Mouse (Mus musculus) ovary, postnatal 10 days (tissue): ENCODE measurements at regions not wholly inside any gene's neighbourhood (a gene's known extent, or its start where the extent isn't known, plus 50 kb on each side); places are given as distances from the start of the nearest gene placed in this dataset.

Experiments
- DNase-seq: peaks from one replicate; pipeline ENCODE4 v3.0.0; 2022; ENCODE audit warnings: low spot score

- no peak for DNase-seq
Observed at GRCm38 (mm10) chr3:58146762-58147161, 267.8 kb upstream of the Tsc22d2 start.

- DNase-seq: no peak
Observed at GRCm38 (mm10) chr3:58153141-58153540, 261.4 kb upstream of the Tsc22d2 start.

- no peak for DNase-seq
Observed at GRCm38 (mm10) chr3:58153874-58154756, 260.4 kb upstream of the Tsc22d2 start.

GRCm38 (mm10) chr3:58159384-58159783 lies 255.1 kb upstream of the Tsc22d2 start:
- DNase-seq: no peak

- DNase-seq: no peak
Observed at GRCm38 (mm10) chr3:58162238-58162637, 252.3 kb upstream of the Tsc22d2 start.

GRCm38 (mm10) chr3:58163806-58164205 lies 250.7 kb upstream of the Tsc22d2 start:
- peak; percentile 51 for DNase-seq

- DNase-seq: no peak
Observed at GRCm38 (mm10) chr3:58166628-58167027, 247.9 kb upstream of the Tsc22d2 start.

GRCm38 (mm10) chr3:58167121-58167520 lies 247.4 kb upstream of the Tsc22d2 start:
- no peak for DNase-seq

- no peak for DNase-seq
Observed at GRCm38 (mm10) chr3:58167761-58168290, 246.7 kb upstream of the Tsc22d2 start.

GRCm38 (mm10) chr3:58168522-58169185 lies 245.9 kb upstream of the Tsc22d2 start:
- no peak for DNase-seq

GRCm38 (mm10) chr3:58169786-58170185 lies 244.7 kb upstream of the Tsc22d2 start:
- DNase-seq: no peak

- no peak for DNase-seq
Observed at GRCm38 (mm10) chr3:58172096-58172495, 242.4 kb upstream of the Tsc22d2 start.

- no peak for DNase-seq
Observed at GRCm38 (mm10) chr3:58173821-58174220, 240.7 kb upstream of the Tsc22d2 start.

- DNase-seq: no peak
Observed at GRCm38 (mm10) chr3:58181715-58182114, 232.8 kb upstream of the Tsc22d2 start.

- no peak for DNase-seq
Observed at GRCm38 (mm10) chr3:58182299-58182698, 232.2 kb upstream of the Tsc22d2 start.

GRCm38 (mm10) chr3:58183279-58183678 lies 231.2 kb upstream of the Tsc22d2 start:
- DNase-seq: no peak

- no peak for DNase-seq
Observed at GRCm38 (mm10) chr3:58200462-58200861, 214.1 kb upstream of the Tsc22d2 start.

- DNase-seq: no peak
Observed at GRCm38 (mm10) chr3:58202816-58203215, 211.7 kb upstream of the Tsc22d2 start.

- DNase-seq: no peak
Observed at GRCm38 (mm10) chr3:58203806-58204205, 210.7 kb upstream of the Tsc22d2 start.

- no peak for DNase-seq
Observed at GRCm38 (mm10) chr3:58205526-58205925, 209.0 kb upstream of the Tsc22d2 start.

- DNase-seq: no peak
Observed at GRCm38 (mm10) chr3:58206776-58207398, 207.6 kb upstream of the Tsc22d2 start.

- DNase-seq: no peak
Observed at GRCm38 (mm10) chr3:58211016-58211415, 203.5 kb upstream of the Tsc22d2 start.

- DNase-seq: no peak
Observed at GRCm38 (mm10) chr3:58224696-58225095, 189.8 kb upstream of the Tsc22d2 start.
